Mouse (Mus musculus) yolk sac, embryonic 10.5 days (tissue): ENCODE results near the gene Ccr1l1.
"Not testable (repeated sequence)": the region's sequence is repeated elsewhere in the genome, so short reads cannot be mapped to it uniquely, and the experiment has no call there.

Source experiments
- DNase-seq: peaks from one replicate; pipeline ENCODE4 v3.0.0-alpha.2; 2017; ENCODE audit warnings: low spot score

Ccr1l1 gene

GRCm38 (mm10) chr9:123978308-123978707, at the start of gene Ccr1l1:
Gene Ccr1l1 (minus strand): TSS chr9:123978408.
- DNase-seq = no peak

GRCm38 (mm10) chr9:124021672-124022071, 43.5 kb upstream of the Ccr1l1 start, which contains the start of gene Ccr3:
Gene Ccr3 (plus strand): TSS chr9:124021972.
- no peak for DNase-seq

DNA sequence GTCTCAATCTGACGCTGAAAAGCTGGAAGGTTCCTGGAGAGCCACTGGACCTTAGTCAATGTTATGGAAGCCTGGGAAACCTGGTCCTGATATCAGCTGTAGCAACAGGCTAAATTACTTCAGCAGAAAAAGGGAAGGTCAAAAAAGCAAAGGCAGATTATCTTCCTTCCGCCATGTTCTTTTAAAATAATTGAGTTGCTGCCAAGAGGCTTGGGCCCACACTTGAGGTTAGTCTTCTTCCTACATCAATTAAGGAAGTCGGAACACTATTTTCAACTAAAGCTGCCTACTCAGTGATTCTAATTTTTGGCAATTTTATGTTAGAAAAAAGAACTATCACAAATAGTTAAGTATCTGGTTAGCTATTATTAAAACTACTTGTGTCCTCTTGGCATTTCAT, 41.7 kb upstream of the Ccr1l1 start:
- DNase-seq = no peak

DNA sequence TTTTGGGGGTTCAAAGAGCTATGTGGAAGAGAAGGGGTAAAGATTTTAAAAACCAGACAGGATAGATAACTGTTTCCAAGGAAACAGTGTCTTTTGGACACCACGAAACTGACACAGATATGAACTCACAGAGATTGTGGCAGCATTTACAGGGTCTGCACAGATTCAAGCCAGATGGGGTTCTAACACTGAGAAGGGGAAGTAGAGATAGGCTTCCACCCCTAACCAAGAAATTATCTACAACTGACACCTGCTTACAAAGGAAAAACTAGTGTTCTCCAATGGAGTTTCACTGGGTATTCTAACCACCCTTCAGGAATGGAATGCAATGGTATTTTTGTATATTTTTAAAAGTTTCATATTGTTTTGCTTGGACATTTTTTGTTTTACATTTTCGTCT, 37.8 kb upstream of the Ccr1l1 start:
- no peak for DNase-seq

DNA sequence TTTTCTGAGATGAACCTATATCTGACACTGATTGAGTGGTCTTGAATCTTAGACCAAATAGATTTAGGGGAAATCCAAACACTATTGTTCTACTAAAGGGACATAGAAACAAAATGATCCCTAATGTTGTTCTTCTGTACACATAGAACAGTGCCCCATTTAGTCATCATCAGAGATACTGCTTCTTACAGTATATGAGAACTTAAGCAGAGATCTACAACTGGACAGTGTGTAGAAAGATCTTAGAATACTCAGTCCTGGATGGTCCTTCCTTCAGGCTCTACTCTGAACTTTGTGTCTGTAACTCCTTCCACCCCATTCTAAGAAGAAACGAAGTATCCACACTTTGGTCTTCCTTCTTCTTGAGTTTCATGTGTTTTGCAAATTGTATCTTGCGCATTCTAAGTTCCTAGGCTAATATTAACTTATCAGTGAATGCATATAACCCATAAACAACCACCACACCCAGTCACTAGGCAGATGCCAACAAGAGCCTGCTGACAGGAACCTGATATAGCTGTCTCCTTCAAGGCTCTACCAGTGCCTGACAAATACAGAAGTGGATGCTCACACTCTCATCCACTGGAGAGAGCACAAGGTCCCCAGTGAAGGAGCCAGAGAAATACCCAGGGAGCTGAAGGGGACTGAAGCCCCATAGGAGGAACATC, 36.9 kb upstream of the Ccr1l1 start:
- no peak for DNase-seq

- DNase-seq = no peak
These were observed 35.1 kb upstream of the Ccr1l1 start for GRCm38 (mm10) chr9:124013270-124013669.

GRCm38 (mm10) chr9:124012691-124013090, 34.5 kb upstream of the Ccr1l1 start:
- DNase-seq = no peak

GRCm38 (mm10) chr9:123999784-124000183, 21.6 kb upstream of the Ccr1l1 start:
- no peak for DNase-seq

- DNase-seq = no peak
These were observed 19.5 kb upstream of the Ccr1l1 start for GRCm38 (mm10) chr9:123997719-123998118.

DNA sequence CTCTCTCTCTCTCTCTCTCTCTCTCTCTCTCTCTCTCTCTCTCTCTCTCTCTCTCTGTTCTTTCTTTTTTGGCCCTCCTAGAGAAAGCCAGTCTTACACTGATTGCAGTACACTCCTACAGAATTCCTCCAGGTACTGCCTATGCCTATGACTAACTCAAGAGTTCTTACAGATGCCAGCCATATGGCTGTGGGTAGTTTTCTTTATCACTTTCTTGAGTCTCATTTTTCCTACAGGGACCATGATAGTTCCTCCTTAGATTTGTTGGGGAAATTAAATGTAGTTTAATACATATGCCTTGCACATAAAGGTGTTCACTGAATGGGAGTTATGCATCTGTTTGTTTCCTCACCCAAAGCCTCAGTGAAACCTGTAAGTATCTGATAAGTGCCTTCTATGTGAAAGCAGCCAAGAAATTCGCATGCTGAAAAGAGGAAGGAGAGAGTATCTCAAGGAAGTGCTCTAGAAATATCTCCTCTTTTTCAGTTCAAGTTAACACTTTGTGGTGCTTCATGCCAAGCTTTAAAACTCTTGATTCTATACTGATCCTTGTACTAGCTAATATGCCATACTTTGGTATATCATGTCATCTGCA, 13.2 kb upstream of the Ccr1l1 start:
- no peak for DNase-seq

DNA sequence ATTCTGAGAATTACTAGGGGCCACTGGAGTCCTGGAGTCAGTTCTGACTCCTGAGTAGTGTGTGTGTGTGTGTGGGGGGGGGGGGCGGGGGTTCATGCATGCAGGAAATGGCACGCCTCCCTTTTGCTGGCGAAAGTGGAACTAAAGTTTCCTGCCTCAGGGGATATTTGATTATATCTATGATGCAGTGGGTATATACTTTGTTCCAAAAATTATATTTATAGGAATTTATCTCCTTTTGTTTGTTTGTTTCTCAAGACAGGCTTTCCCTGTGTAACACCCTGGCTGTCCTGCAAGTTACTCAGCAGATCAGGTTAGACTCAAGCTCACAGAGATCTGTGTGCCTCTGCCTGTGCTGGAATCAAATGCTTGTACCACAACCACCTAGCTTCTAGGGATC, 11.5 kb upstream of the Ccr1l1 start:
- DNase-seq = no peak

DNA sequence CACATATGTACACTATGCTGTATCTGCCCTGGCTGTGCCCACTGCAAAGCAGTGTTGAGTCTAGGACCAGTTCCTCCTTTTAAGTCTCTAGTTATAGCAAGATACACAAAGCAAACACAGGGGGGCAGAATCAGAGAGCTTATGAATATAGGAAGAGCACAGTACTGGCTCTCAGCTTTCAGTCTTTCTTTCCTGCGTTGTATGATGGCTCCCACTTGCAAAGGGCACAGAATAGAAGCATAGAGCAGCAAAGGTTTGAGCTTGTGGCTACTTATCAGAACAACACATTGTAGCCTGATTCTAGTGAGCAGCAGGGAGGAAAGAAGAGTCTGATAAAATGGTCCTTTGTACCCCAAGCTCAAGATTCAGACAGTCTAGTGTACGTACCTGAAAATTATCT, 8.0 kb upstream of the Ccr1l1 start:
- no peak for DNase-seq

GRCm38 (mm10) chr9:123984943-123985342, 6.7 kb upstream of the Ccr1l1 start:
- no peak for DNase-seq

- no peak for DNase-seq
These were observed 4.5 kb upstream of the Ccr1l1 start for GRCm38 (mm10) chr9:123982720-123983119.

DNA sequence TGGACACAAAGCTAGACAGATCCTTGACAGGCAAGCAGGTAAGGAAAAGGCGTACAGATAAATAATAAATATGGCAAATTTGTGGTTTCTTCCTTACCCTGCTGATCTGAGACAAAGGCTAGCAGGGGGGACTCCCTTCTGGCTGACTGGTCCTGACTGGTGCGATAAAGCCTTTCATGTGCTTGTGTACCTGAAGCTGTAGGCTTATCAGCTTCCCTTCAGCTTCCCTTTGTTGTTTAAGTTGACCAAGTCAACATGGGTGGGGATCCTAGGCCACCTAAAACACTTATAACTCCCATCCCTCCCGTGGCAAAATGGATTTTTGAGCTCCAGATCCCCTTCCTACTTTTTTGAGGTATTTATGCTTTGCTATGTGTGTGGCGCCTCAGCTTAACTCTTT, 3.7 kb upstream of the Ccr1l1 start:
- DNase-seq = no peak

DNA sequence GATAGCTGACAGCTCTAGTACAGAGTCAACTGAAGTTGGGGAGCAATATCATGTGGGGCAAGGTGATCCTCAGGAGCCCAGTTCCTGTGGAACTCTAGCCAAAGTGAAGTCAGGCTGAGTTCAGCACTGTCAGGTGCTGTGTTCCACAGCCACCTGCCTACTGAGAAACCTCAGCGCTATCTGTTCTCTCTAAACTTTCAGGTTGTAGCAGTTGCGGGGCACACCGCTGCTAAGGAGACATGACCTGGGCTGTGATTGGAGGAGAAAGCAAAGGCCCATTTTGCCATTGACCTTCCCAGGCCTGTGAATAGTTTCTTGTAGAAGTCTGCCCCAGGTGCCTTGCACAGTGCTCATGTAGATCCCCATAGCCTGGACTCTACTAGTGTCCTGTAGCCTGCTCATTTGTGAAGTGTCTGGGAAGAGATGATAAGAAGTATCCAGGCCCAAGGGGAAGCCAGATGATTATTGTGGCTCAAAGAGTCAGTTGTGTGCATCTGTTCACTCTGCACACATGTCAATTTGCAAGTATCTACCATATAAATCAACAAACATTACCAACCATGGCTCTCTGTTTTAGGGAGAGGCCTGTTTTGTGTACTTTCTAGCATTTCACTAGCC, 2.8 kb upstream of the Ccr1l1 start:
- DNase-seq = not testable (repeated sequence)

DNA sequence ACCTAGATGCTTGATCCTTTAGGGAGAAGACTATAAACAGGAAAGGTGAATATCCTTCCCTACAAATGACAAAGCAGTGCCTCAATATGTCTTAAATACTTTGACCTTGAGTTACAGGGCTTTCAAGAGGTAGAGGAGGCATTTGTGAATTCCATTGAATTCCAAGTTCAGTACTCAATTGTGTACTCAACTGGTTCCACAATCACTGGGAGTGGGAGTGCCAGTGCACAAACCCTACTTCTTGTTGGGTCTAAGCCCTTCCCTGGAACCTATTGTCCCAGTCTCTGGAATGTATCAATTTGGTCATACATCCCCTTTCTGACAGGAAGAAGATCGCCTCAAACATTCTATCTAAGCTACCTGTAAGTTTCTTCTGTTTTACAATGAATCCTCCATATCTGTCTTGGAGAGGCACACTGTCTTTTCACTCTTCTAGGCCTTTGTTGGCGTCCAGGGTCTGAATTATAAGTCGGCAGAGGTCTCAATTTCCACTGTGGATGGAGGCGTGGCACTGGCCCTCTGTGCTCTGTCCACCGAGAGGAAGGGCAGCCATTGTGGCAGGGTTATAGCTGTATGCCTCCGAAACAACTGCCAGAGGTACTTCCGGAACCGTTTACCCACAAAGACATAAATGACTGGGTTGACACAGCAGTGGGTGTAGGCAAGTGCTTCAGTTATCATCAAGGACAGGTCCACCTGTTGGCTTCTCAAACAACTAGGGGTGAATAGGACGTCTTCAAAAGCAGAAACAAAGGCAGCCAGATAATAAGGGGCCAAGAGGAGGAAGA, 1.1 kb downstream of the Ccr1l1 start:
- no peak for DNase-seq

- no peak for DNase-seq
These were observed 2.6 kb downstream of the Ccr1l1 start for GRCm38 (mm10) chr9:123975630-123976029.

DNA sequence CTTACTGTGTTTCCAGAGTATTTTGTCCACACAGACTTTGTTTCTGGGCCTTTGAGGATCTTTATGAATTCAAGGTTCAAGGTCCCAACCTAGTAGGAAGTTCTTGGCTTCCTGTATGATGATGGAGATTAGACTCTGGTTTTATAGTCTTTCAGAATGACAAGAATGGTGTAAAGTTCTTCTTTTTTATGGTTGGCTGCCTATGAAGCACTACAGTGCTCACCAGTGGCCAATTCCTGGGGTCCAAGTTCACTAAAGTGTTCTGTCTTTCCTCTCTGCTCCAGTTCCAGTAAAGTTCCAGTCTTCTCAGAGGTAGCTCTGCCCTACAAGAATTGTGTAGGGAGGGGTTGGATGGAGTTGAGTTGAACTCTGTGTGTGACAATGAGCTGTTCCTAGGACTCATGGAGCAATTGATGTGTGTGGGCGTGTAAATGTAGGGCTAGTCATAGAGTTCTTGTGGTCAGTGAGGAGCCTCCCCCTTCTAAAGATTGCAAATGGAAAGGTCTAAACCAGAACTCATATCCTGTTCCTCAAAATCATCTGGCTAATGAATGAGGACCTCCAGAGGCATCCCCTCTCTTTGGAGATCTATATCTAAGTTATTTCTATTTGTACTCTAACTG, 9.8 kb downstream of the Ccr1l1 start, which contains the start of gene Ccr1:
Gene Ccr1, minus strand, starts transcription at position 403 of the 623 bp plus-strand sequence.
- DNase-seq = no peak

DNA sequence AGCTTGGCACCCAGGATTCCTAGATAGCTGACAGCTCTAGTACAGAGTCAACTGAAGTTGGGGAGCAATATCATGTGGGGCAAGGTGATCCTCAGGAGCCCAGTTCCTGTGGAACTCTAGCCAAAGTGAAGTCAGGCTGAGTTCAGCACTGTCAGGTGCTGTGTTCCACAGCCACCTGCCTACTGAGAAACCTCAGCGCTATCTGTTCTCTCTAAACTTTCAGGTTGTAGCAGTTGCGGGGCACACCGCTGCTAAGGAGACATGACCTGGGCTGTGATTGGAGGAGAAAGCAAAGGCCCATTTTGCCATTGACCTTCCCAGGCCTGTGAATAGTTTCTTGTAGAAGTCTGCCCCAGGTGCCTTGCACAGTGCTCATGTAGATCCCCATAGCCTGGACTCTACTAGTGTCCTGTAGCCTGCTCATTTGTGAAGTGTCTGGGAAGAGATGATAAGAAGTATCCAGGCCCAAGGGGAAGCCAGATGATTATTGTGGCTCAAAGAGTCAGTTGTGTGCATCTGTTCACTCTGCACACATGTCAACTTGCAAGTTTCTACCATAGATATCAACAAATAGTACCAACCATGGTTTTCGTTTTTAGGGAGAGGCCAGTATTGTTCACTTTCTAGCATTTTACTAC, 11.2 kb downstream of the Ccr1l1 start:
- DNase-seq = not testable (repeated sequence)

GRCm38 (mm10) chr9:123964776-123965175, 13.4 kb downstream of the Ccr1l1 start:
- DNase-seq = no peak

GRCm38 (mm10) chr9:123960161-123960560, 18.0 kb downstream of the Ccr1l1 start:
- DNase-seq = no peak
